Mouse (Mus musculus) hindbrain, embryonic 13.5 days (tissue): ENCODE results near the gene Qsox1. TPM values are rescaled to one million over a fixed set of nuclear protein-coding genes. Genes with fewer than 3 reads are reported as not detected.

Experiments
- ATAC-seq: fragments of 200-750 bp; cut with Nextera tagmentation; 2 replicates; pipeline ENCODE4 v1.8.0; 2017; ENCODE audit warnings: moderate TSS enrichment; ENCODE audit not compliant: low FRiP score
- H3K27ac ChIP-seq: fragments of 300-500 bp; sonication (generic); 2 replicates; pipeline ENCODE4 v1.5.1; 2015; ENCODE audit warnings: inconsistent platforms, mild to moderate bottlenecking, moderate library complexity
- H3K27me3 ChIP-seq: fragments of 300-500 bp; sonication (generic); 2 replicates; pipeline ENCODE4 v1.6.1; 2015; ENCODE audit warnings: mild to moderate bottlenecking, inconsistent platforms
- H3K36me3 ChIP-seq: fragments of 300-500 bp; sonication (generic); 2 replicates; pipeline ENCODE4 v1.6.1; 2015; ENCODE audit warnings: mild to moderate bottlenecking, inconsistent platforms
- H3K4me1 ChIP-seq: fragments of 300-500 bp; sonication (generic); replicated peaks from 2 replicates; pipeline ENCODE4 v1.6.1; 2015; ENCODE audit warnings: inconsistent platforms
- H3K4me2 ChIP-seq: fragments of 300-500 bp; sonication (generic); 2 replicates; pipeline ENCODE4 v1.6.1; 2015; ENCODE audit warnings: inconsistent platforms, mild to moderate bottlenecking, moderate library complexity
- H3K4me3 ChIP-seq: fragments of 300-500 bp; sonication (generic); 2 replicates; pipeline ENCODE4 v1.5.1; 2015; ENCODE audit warnings: mild to moderate bottlenecking, inconsistent platforms
- H3K9ac ChIP-seq: fragments of 300-500 bp; sonication (generic); 2 replicates; pipeline ENCODE4 v1.6.1; 2015; ENCODE audit warnings: mild to moderate bottlenecking, inconsistent platforms
- H3K9me3 ChIP-seq: fragments of 300-500 bp; sonication (generic); 2 replicates; pipeline ENCODE4 v1.6.1; 2016; ENCODE audit warnings: inconsistent platforms
- WGBS: fragments of 180-500 bp; shearing (Covaris S2); methylation state at CpG from one replicate; pipeline ENCODE4 v1.1.7; 2015; 5-methylcytosine and 5-hydroxymethylcytosine counted together
- polyA plus RNA-seq: library from polyadenylated mRNA; unstranded; fragments of >200 nt; fragmentation: Nextera tagmentation; extraction: Ambion mirVana; gene quantifications from 2 replicates; pipeline ENCODE4 v1.2.1, GENCODE M21; 2015

The Qsox1 gene
- polyA plus RNA-seq, 1 experiment from 2014 or later, result 25.3 TPM

DNA sequence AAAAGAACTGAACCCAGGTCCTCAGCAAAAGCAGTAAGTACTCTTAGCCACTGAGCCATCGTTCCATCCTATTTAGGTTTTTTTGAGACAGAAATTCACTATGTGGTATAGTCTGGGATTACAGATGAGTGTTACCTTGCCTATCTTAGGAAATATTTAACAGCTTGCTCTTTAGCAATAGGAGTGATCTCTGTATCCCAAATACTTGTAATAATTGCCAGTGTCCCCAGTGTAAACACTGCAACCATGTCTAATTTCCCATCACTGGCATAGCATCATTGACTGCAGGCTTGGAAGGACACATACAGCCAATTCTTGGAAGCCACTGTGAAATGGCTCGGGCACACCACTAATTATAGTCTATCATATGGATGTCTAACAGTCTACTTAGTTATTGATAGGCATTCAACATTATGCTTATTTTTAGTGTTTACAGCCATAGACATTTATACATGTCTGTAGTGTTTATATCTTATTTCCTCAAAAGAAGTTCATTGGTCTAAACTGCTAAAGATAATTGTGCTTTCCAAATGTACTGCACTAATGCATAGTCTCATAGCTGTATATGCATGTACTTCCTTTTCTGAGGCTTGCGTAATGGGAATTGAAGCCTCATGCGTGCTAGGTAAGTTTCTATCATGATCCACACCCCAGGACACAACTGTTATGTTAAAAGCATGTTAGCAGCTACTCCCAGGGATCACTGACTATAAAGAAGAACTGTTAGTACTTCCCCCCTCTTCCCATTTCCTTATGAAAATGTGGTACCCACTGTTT is 13.4 kb upstream of the Qsox1 start:
- H3K27ac ChIP-seq, result no peak overlapping the region
- WGBS, result 88% methylated on average over 4 of the region's 4 CpGs
- no peaks in the 10 kb centered on the region for H3K36me3 ChIP-seq
- H3K9me3 ChIP-seq, result no peaks in the 10 kb centered on the region
- no peak overlapping the region for H3K4me3 ChIP-seq
- H3K4me1 ChIP-seq, result no peaks in the 10 kb centered on the region
- H3K9ac ChIP-seq, result no peak overlapping the region
- no peaks in the 10 kb centered on the region for H3K27me3 ChIP-seq
- no peak overlapping the region for H3K4me2 ChIP-seq
- ATAC-seq, result no peak

DNA sequence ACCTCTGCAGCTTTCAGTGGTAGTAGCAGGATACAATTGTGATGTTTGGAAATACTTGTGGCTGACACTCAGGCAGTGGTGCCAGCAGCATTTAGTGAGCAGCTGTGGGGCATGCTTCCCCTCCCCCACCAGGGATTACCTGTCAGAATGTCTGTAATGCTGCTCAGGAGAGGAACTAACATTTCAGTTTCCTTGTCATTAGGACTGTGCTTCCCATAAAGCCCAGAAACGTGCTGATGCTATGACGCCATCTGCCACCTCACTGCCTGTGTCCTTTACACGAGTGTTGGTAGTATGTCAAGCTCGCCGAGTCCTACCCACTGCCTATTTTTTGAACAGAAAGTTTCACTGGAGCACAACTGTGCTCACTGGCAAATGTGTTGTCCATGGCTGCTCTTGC is 8.0 kb upstream of the Qsox1 start:
- Histone ChIP-seq H3K4me3 (no peak overlapping the region), H3K9me3 (no peaks in the 10 kb centered on the region), H3K9ac (no peak overlapping the region), H3K4me2 (no peak overlapping the region), H3K27ac (no peak overlapping the region), H3K4me1 (no peaks in the 10 kb centered on the region), H3K36me3 (no peaks in the 10 kb centered on the region), H3K27me3 (no peaks in the 10 kb centered on the region)
- no peak for ATAC-seq
- WGBS, result 81% methylated on average over 5 of the region's 5 CpGs

DNA sequence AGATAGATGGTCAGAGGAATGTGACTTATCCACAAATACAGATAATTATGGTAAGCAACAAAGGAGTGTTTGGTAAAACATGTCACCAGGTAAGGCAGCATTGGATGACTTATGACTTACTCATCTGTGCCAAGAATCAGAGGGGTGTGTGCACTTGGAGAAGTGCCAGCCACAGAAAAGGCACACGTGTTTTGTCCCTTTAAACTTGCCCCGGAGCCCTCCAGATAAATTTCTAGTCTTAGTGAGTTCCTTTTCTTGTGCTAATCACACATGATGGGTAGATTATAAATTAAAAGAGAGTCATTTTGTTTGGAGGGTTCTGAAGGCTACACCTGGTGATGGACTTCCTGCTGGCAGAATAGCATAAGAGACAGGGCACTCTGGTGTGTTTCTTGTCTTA is 3.5 kb upstream of the Qsox1 start:
- peaks cover 13% of the 10 kb centered on the region for H3K27me3 ChIP-seq
- no peak overlapping the region for H3K4me3 ChIP-seq
- H3K4me2 ChIP-seq, result no peak overlapping the region
- ATAC-seq, result no peak
- H3K27ac ChIP-seq, result no peak overlapping the region
- H3K36me3 ChIP-seq, result no peaks in the 10 kb centered on the region
- 51% methylated on average over 2 of the region's 2 CpGs for WGBS
- no peak overlapping the region for H3K9ac ChIP-seq
- peaks cover 15% of the 10 kb centered on the region for H3K4me1 ChIP-seq
- no peaks in the 10 kb centered on the region for H3K9me3 ChIP-seq

DNA sequence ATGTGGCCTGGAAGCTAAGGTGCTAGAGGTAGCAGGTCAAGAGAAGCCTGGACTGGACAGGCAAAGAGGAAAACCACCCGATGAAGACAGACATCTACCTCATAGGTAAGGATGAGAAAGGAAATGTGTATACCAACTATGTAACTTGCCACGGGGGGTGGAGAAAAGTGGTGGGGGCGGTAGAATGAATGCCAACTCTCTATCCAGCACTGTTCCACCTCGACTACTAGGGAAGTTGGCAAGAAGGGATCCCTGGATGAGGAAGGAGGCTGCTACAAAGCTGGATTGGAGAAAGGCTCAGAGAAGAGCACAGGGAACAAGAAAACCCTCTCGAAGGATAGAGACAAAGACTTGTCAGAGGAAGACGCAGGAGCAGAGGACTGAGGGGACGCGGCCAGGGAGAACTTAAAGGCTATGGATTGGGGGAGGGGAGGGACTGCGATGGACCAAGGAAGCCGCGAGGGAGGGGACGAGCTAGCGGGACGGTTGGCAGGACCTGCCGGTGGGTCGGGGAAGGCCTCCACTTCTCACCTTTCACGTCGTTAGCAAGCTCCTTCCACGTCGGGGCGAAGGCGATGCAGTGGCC is 601 bp downstream of the Qsox1 start:
- Histone ChIP-seq H3K9me3 (no peaks in the 10 kb centered on the region), H3K27me3 (peaks cover 15% of the 10 kb centered on the region), H3K4me3 (peak overlapping the region; percentile 76), H3K9ac (peak overlapping the region; percentile 73), H3K36me3 (peaks cover 3% of the 10 kb centered on the region; the same call in 1 of the 2 replicates), H3K4me1 (peaks cover 33% of the 10 kb centered on the region), H3K27ac (peak overlapping the region; percentile 79), H3K4me2 (peak overlapping the region; percentile 59)
- peak; percentile 55 for ATAC-seq
- 5% methylated on average over 22 of the region's 22 CpGs for WGBS

DNA sequence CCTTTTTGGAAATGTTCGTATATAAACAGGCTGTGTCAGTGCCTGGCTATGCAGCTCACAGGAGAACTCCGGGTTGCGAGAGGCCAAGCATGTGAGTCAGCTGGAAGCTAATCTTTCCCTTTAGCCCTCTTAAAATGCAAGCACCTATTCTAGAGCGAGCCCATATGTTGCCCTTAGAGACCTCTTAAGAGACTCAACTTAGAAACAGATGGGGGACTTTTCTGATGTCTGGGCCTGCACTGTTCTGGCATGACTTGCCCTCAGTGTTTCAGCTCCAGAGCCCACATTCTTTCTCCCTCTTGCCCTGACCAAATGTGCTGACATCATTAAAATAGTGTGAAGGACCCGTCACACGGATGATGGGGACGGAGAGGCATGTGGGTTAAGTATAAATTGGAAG is 2.1 kb downstream of the Qsox1 start:
- peaks cover 3% of the 10 kb centered on the region; the same call in 1 of the 2 replicates for H3K36me3 ChIP-seq
- H3K27me3 ChIP-seq, result peaks cover 15% of the 10 kb centered on the region
- H3K9ac ChIP-seq, result no peak overlapping the region
- WGBS, result 56% methylated on average over 7 of the region's 7 CpGs
- H3K4me1 ChIP-seq, result peaks cover 33% of the 10 kb centered on the region
- ATAC-seq, result no peak
- H3K27ac ChIP-seq, result no peak overlapping the region
- H3K4me3 ChIP-seq, result no peak overlapping the region
- peak overlapping the region; percentile 32 for H3K4me2 ChIP-seq
- no peaks in the 10 kb centered on the region for H3K9me3 ChIP-seq

DNA sequence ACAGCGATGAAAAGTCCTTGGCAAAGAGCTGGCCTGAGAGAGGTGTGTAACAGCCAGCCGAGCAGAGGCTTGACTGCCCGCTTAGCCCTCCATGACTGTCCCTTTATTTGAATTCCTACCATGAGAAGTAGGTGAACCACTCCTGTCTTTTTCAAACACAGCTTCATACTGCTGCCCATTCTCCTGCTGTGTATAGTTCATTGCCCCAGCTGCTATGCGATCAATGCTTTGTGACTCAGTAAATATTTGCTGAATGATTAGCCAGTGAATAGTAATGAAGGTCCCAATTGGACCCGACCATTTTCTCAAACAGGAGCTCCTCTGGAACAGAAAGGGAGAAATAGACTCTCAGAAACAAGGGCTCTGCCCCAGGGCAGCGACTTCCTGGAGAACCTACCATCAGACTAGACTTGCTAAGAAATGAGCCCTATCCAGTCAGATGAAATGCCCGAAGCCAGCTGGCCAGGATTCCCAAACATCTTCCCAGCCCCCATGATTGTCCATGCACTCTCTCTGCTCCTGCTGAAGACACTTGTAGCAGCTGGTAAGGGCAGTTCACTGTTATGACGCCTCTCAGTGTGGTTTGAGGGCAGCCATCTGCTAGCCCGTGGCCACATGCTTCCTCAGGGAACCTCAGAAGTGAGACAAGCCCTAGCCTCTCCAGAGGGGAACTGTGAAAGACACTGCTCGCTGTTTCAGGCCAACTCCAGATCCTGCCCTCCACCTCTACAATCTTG is 2.8 kb downstream of the Qsox1 start:
- peaks cover 33% of the 10 kb centered on the region for H3K4me1 ChIP-seq
- no peak overlapping the region for H3K27ac ChIP-seq
- no peak overlapping the region for H3K4me3 ChIP-seq
- H3K9me3 ChIP-seq, result no peaks in the 10 kb centered on the region
- H3K4me2 ChIP-seq, result peak overlapping the region; percentile 32
- H3K36me3 ChIP-seq, result peaks cover 3% of the 10 kb centered on the region; the same call in 1 of the 2 replicates
- peaks cover 15% of the 10 kb centered on the region for H3K27me3 ChIP-seq
- ATAC-seq, result no peak
- WGBS, result 68% methylated on average over 10 of the region's 10 CpGs
- H3K9ac ChIP-seq, result no peak overlapping the region

DNA sequence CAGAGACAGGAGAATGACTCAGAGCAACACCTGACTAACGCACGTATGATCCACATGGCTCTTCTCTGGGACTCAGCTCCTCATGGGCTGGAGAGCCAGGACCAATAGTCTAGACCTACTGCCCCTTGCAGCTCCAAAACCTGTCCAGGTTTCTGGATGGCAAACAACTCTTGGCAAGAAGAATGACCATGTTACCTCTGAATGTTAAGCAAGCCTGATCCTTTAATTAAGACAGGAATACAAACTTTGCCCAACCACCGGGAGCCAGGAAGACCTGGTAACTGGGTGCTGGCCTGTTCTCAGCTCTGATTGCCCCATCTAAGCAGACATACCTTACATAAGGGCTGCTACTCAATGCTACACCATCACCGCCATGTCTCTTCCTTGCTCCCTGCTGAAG is 4.4 kb downstream of the Qsox1 start:
- H3K4me3 ChIP-seq, result no peak overlapping the region
- no peak overlapping the region for H3K9ac ChIP-seq
- 89% methylated on average over 4 of the region's 4 CpGs for WGBS
- H3K27ac ChIP-seq, result no peak overlapping the region
- 0 out of 2 replicates have a peak, but pooled peaks cover 2% of the 10 kb centered on the region for H3K27me3 ChIP-seq
- peaks cover 6% of the 10 kb centered on the region for H3K36me3 ChIP-seq
- no peak for ATAC-seq
- H3K4me1 ChIP-seq, result peaks cover 30% of the 10 kb centered on the region
- H3K9me3 ChIP-seq, result no peaks in the 10 kb centered on the region
- no peak overlapping the region for H3K4me2 ChIP-seq

DNA sequence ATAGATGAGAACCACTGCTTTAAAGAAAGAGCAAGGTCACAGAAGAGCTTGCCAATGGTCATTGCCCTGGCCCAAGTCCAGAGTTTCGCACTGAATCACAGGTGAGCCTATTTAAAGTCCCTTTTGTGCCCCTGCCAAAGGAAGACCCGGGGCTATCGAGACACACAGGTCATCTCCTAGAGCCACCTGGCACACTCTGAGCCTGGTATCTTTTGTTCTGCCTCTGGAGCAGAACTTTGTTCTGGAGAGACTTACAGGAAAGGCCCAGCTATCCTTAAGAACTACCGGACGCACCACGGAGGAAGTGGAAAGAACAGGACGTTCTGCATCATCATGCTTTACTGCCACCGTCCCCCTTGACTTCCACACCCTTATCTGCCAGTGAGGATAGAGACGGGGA is 7.1 kb downstream of the Qsox1 start:
- Histone ChIP-seq H3K4me3 (no peak overlapping the region), H3K36me3 (peaks cover 25% of the 10 kb centered on the region), H3K9ac (no peak overlapping the region), H3K4me1 (peaks cover 13% of the 10 kb centered on the region), H3K27me3 (no peaks in the 10 kb centered on the region), H3K9me3 (no peaks in the 10 kb centered on the region), H3K27ac (no peak overlapping the region), H3K4me2 (no peak overlapping the region)
- no peak for ATAC-seq
- WGBS, result 93% methylated on average over 9 of the region's 9 CpGs

DNA sequence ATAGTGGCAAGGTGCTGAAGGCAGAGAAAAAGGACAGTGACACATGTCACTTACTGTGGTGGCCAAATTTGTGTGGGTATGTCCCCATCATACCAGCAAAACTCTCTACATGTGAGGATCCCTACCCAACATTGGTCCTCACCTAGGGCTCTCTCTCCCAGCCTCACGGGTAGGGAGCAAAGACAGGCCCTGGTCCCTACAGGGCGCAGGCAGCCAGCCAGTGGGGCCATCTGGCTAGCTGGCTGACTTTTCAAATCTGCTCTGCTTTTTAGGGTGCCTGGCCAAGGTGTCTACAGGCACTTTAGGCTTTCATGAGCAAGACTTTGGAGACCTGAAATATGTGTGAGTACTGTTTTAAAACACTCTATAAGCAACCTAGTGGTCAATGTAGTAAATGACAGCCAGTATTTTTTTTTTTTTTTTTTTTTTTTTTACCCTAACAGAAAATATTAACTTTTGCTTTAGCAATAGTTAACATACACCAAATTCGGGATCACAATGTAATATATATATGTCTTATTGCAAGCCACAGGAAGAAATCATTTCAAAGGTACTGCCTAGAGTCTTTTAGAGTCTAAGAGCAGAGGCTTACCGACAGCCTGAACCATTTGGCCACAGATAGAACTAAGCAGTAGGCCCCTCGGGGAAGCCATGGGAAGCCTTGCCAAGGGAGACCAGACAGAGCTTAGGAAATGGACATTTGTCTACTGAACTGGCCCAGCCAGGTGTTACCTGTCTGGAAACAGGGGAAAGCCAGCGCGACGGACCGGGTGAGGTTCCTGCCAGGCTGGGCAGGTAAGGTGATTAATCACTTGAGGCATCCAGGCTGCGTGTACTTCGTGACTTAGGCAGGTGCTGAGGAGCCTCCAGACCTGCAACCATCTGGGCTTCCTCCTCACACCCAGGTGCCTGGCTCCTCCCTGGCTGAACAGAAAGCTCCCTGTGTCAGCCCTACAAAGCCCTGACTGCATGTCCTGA is 11.4 kb downstream of the Qsox1 start:
- Histone ChIP-seq H3K36me3 (peaks cover 29% of the 10 kb centered on the region), H3K9me3 (no peaks in the 10 kb centered on the region), H3K4me2 (no peak overlapping the region), H3K27me3 (no peaks in the 10 kb centered on the region), H3K27ac (no peak overlapping the region; the same call in 1 of the 2 replicates), H3K9ac (no peak overlapping the region), H3K4me3 (no peak overlapping the region), H3K4me1 (peaks cover 4% of the 10 kb centered on the region; the same call in 1 of the 2 replicates)
- no peak for ATAC-seq
- WGBS, result 86% methylated on average over 11 of the region's 11 CpGs

DNA sequence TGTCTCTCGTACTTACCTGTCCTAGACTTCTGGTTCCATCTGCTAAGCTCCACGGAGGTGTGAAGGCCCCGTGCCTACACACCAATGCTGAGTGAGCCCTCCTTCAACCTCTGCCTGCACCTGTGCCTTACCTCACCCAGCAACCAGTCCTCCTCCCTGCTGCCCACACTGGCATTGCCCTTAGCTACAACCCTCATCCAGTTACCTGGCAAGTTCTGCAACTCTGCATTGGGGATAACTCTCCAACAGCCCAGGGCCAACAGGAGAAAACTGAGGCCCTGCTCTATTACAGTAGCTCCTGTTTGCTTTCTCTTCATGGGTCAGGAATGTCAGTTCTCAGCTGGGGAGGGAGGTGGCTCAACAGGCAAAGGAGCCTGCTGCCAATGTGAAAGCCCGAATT is 14.7 kb downstream of the Qsox1 start:
- 97% methylated on average over 4 of the region's 4 CpGs for WGBS

DNA sequence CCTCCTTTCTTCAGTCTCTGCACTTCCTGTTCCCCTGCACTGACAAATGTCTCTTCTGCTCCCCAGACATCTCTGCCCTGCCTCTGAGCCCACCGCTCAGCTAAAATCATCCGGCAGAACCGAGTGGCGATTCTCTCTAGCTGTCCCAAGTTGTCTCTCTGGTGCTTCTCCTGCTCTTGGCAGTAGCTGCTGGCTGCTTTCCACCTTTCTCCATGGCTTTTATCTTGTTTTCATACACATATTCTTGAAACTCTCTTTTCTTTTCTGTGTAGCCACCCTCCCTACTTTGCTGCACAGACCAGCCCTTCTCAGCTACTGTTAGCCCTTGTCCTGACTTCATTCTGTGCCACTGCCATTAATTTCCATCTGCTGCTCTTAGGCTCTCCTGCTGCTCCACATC is 15.3 kb downstream of the Qsox1 start:
- ATAC-seq, result no peak
- whole genome bisulfite sequencing, result 83% methylated on average over 4 of the region's 4 CpGs
- Histone ChIP-seq H3K4me1 (peaks cover 4% of the 10 kb centered on the region; the same call in 1 of the 2 replicates), H3K27me3 (no peaks in the 10 kb centered on the region), H3K4me3 (no peak overlapping the region), H3K9ac (no peak overlapping the region), H3K9me3 (no peaks in the 10 kb centered on the region), H3K4me2 (no peak overlapping the region), H3K36me3 (peaks cover 46% of the 10 kb centered on the region), H3K27ac (0 out of 2 replicates have a peak overlapping the region, but pooled peaks have one; percentile 58)

More for the DNA sequence above, 14.7 kb downstream of the Qsox1 start:
- Histone ChIP-seq H3K9ac (no peak overlapping the region), H3K4me1 (peaks cover 4% of the 10 kb centered on the region; the same call in 1 of the 2 replicates), H3K4me3 (no peak overlapping the region), H3K9me3 (no peaks in the 10 kb centered on the region), H3K27me3 (no peaks in the 10 kb centered on the region), H3K27ac (no peak overlapping the region), H3K36me3 (peaks cover 49% of the 10 kb centered on the region), H3K4me2 (no peak overlapping the region)
- no peak for ATAC-seq
